Mouse (Mus musculus) T-helper 2 cell (primary cell): Measurements from ENCODE around the gene Dnajc14.
"Not testable (repeated sequence)": the region's sequence is repeated elsewhere in the genome, so short reads cannot be mapped to it uniquely, and the experiment has no call there.

Experiments
- in situ Hi-C: fragments of 300-600 bp; cut with MboI, MseI; formaldehyde crosslinking; loops from one replicate; pipeline ENCODE4 v1.15.1; 2025; ENCODE audit warnings: high pct_unique_total_duplicates

Gene Dnajc14

DNA sequence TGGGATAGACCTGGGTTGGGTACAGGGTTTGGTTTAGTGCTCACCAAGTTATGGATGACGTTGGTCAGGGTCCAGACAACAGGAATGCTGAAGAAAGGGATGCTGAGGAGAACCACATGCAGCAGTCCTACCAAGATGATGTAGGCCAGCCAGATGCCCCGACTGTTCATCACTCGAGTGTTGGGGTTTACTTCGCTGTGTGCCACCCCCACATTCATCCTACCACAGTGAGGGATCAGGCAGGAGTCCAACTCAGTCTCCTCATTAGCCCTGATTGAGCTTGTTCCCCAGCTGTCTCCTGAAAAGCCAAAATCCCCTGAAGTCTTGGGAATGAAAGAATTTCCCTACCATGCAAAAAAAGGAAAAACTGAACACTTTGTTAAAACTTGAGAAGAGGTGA lies 16.4 kb downstream of the Dnajc14 start:
- in situ Hi-C loops: no loop called here

- in situ Hi-C loops: no loop called here
Observed at GRCm38 (mm10) chr10:128821358-128822056, 17.6 kb downstream of the Dnajc14 start, which contains the start of gene Ormdl2. Ormdl2 (minus strand) TSS chr10:128821645.

- in situ Hi-C loops: no loop called here
Observed at GRCm38 (mm10) chr10:128822135-128822534, 18.3 kb downstream of the Dnajc14 start.

DNA sequence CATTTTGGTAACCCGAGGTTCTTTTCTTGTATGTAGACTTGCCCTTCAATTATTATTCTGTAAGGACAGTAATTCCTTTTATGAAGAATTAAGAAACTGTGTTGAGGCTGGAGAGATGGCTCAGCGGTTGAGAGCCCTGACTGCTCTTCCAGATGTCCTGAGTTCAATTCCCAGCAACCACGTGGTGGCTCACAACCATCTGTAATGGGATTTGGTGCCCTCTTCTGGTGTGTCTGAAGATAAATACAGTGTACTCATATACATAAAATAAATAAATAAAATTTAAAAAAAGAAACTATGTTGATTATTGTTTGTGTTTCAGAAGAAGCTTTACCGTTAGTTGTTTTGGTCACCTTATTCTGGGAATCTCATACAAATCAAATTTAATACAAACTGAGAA lies 19.2 kb downstream of the Dnajc14 start:
- in situ Hi-C loops: not testable (repeated sequence)

DNA sequence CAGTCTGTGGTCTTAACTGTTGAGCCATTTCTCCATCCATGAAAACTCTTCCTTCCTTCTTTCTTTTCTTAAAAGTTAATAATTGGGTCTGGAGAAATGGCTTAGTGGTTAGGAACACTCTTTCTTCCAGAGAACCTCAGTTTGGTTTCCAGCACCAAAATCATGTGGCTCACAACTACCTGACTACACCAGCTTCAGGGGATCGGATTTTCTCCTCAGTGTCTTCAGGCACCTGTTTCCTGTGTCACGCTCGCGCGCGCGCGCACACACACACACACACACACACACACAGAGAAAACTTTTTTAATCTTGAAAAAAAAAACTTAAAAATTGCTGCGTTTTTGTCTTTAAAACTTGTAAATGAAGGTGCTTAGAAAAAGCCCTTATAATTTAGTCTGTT lies 20.0 kb downstream of the Dnajc14 start:
- in situ Hi-C loops: no loop called here

- in situ Hi-C loops: no loop called here
Observed at GRCm38 (mm10) chr10:128837400-128837799, 33.5 kb downstream of the Dnajc14 start.

DNA sequence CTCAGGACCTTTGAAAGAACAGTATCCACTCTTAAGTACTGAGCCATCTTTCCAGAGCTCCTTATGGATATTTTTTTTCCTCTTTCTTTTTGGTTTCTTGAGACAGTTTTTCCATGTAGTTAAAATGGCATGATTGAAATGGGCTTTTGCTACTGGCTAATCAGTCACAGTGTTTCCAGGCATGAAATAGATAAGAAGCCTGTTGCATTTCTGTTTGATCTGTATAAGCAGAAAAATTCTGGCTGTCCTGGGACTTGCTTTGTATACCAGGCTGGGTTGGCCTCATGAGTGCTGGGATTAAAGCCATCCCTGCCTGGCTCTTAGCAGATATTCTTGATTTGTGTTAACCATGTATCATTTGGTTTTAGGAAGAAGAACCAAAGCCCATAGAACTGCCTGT lies 35.6 kb downstream of the Dnajc14 start:
- in situ Hi-C loops: no loop called here

DNA sequence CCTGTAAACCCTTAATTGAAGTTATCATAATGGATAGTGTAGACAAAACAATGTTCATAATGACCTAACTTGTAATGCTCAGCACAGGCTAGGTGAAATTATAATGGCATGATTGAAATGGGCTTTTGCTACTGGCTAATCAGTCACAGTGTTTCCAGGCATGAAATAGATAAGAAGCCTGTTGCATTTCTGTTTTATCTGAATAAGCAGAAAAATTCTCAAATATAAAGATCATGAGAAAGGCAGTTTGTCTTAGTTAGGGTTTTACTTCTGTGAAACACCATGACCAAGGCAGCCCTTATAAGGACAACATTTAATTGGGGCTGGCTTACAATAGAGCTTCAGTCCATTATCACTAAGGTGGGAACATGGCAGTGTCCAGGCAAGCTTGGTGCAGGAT lies 36.8 kb downstream of the Dnajc14 start:
- in situ Hi-C loops: no loop called here

- in situ Hi-C loops: no loop called here
Observed at GRCm38 (mm10) chr10:128843260-128843659, 39.4 kb downstream of the Dnajc14 start.

DNA sequence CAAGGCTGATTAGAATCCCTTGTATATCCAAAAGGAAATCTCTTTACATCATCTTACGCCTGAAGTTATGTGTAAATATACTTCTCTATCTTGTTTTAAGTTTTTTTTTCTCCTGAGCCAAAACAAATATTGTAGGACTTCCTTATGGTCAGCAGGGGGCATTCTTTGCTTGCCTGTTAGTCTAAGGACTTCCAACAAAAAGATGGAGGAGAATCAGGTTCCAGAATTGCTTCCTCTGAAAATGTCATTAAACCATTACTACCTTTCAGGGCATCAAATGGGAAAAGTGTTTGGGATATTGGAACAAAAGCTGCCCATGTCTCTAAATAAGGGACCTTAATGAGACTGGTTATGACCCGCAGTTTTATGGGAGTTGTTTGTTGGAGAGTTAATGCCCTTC lies 41.7 kb downstream of the Dnajc14 start:
- in situ Hi-C loops: no loop called here

GRCm38 (mm10) chr10:128846664-128847063 lies 42.8 kb downstream of the Dnajc14 start:
- in situ Hi-C loops: no loop called here

GRCm38 (mm10) chr10:128848426-128848825 lies 44.6 kb downstream of the Dnajc14 start:
- in situ Hi-C loops: no loop called here

DNA sequence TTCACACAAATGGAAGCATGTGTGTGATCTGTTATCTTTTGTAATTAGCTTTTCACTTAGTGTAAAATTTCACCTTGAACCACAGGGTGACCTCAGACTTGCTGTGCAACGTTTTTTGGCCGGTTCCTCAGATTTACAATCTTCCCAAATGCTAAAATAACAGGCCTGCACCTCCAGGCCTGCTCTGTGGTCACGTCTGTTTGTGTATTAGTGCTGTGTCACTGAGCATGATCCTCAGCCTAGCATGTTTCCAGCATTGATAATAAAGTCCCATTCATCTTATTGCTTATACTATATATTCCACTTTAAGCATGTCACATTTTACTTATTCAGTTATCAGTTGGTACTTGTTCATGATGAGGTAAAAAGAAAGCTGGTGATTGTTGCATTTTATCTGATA lies 46.5 kb downstream of the Dnajc14 start:
- in situ Hi-C loops: no loop called here

DNA sequence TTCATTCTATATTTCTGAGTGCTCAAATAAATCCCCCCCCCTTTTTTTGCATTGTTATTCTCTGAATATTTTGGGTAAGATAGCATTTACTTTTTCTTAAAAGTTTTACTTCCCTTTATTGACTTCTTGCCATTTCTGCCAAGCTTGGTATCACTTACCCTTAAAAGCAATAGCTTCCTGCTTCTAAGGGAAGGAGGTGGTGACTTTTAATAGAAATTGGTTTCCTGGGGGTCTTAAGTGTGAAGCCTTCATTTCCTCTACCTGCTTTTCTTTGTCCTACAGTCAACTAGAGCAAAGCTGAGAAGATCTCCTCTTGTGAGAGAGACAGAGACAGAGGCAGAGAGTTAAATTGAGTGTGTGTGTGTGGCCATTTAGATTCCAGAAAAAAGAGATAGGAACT lies 57.3 kb downstream of the Dnajc14 start:
- in situ Hi-C loops: no loop called here

DNA sequence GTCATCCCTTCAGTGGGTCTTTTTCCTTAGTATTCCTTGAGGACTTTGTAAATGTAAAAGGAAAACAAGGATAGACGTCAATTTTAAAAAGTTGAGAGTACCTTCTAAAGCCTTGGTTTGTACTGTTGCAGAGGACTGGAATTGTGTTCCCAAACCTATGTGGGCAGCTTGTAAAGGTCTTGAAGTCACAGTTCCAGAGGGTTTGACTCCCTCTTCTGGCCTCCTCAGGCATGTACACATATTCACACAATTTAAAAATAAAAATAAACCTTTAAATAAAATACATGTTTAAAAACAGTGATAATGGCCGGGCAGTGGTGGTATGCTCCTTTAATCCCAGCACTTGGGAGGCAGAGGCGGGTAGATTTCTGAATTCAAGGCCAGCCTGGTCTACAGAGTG lies 62.2 kb downstream of the Dnajc14 start:
- in situ Hi-C loops: no loop called here

GRCm38 (mm10) chr10:128866518-128866917 lies 62.7 kb downstream of the Dnajc14 start:
- in situ Hi-C loops: no loop called here
